Mouse (Mus musculus) cerebellum, adult 2 months (tissue): ENCODE results near the gene Zfp536. TPM values are rescaled to one million over a fixed set of nuclear protein-coding genes. Genes with fewer than 3 reads are reported as not detected.

Experiments used
- DNase-seq, 2 experiments: peaks; one replicate each; pipeline ENCODE4 v3.0.0; 2021
- H3K27ac ChIP-seq: fragments of 200-500 bp; 2 replicates; pipeline ENCODE4 v1.5.1; 2012; ENCODE audit warnings: low read length, control low read depth, inconsistent platforms; ENCODE audit not compliant: insufficient read depth
- H3K27me3 ChIP-seq: fragments of 200-500 bp; 2 replicates; pipeline ENCODE4 v1.6.1; 2012; ENCODE audit warnings: inconsistent platforms, mild to moderate bottlenecking, low read length, moderate library complexity; ENCODE audit not compliant: control insufficient read depth, insufficient read depth
- H3K4me1 ChIP-seq: fragments of 200-500 bp; 2 replicates; pipeline ENCODE4 v1.6.1; 2011; ENCODE audit warnings: low read length; ENCODE audit not compliant: control insufficient read depth, insufficient read depth
- H3K4me3 ChIP-seq: fragments of 200-500 bp; replicated peaks from 2 replicates; pipeline ENCODE3; 2011; ENCODE audit warnings: mild to moderate bottlenecking, low read depth, low read length, control low read depth; ENCODE audit not compliant: insufficient read depth
- CTCF ChIP-seq: fragments of 200-500 bp; IDR thresholded peaks from 2 replicates; pipeline ENCODE4 v1.5.1; 2011; ENCODE audit warnings: low read depth, mild to moderate bottlenecking, control low read depth, low read length, moderate library complexity, borderline replicate concordance; ENCODE audit not compliant: insufficient read depth
- POLR2A ChIP-seq: fragments of 200-500 bp; IDR thresholded peaks from 2 replicates; pipeline ENCODE4 v1.6.1; 2011; ENCODE audit warnings: low read length, control low read depth, borderline replicate concordance; ENCODE audit not compliant: insufficient read depth
- WGBS: fragments of 180-500 bp; shearing (Covaris S2); methylation state at CpG from one replicate; pipeline ENCODE4 v1.1.7; 2018; 5-methylcytosine and 5-hydroxymethylcytosine counted together
- polyA plus RNA-seq: library from polyadenylated mRNA; depleted of rRNA; stranded (reverse); fragments of >200 nt; gene quantifications from 2 replicates; pipeline ENCODE4 v1.2.3, GENCODE M21; 2012

Gene Zfp536
- polyA plus RNA-seq, 1 experiment, result 38.5 TPM

- DNase-seq, result no peak
These were observed 221.1 kb downstream of the Zfp536 start for GRCm38 (mm10) chr7:37552384-37552783.

DNA sequence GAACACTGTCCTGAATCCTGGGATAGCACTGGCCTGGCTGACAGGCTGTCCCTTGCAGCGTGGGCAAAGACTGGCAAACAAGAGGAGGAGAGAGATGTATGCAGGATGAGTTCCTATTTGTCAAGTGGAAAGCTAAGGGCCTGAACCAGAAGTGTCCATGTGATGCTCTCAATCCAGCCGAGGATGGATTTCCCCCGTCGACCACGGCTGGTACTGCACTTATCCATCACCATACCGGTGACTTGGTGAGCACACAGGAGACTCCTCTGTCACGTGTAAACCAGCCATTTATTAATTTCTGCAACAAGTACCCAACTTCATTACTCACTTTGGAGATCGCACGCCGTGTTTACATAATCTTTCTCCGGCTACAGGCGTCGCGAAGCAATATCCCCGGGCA, 224.6 kb downstream of the Zfp536 start:
- Histone ChIP-seq H3K4me1 (no peaks in the 10 kb centered on the region), H3K27me3 (no peaks in the 10 kb centered on the region), H3K4me3 (no peak overlapping the region), H3K27ac (no peak overlapping the region)
- WGBS, result 83% methylated on average over 15 of the region's 15 CpGs
- peak; percentile 28; the same call in 1 of the 2 replicates for TF ChIP-seq CTCF
- TF ChIP-seq POLR2A, result no peak
- DNase-seq, result no peak

More at GRCm38 (mm10) chr7:37552384-37552783, 221.1 kb downstream of the Zfp536 start:
- peaks cover 4% of the 10 kb centered on the region; the same call in 1 of the 2 replicates for H3K4me1 ChIP-seq
- TF ChIP-seq CTCF (no peak), POLR2A (no peak)
- 80% methylated on average over 3 of the region's 3 CpGs for WGBS
- H3K27me3 ChIP-seq, result no peaks in the 10 kb centered on the region
- H3K27ac ChIP-seq, result no peak overlapping the region
- H3K4me3 ChIP-seq, result no peak overlapping the region

DNA sequence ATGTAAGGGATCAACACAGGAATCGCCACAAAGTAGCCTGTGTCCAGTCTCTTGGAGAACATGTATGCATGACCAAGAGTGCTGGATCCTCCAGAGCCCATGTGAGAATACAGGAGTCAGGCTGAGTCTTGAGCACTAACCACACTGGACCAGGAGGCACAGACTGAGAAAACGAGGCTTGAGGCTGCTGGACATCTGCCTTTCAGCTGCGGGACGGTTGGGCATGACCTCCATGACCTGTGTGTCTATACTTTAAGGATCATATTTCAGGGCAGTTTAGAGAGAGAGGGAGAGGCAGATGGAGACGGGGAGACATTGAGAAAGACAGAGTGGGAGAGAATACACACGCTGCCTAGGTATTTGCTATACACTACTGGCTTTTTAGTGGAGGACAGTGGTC, 229.4 kb downstream of the Zfp536 start:
- no peaks in the 10 kb centered on the region for H3K27me3 ChIP-seq
- H3K27ac ChIP-seq, result no peak overlapping the region
- WGBS, result 52% methylated on average over 6 of the region's 6 CpGs
- no peak overlapping the region for H3K4me3 ChIP-seq
- no peaks in the 10 kb centered on the region for H3K4me1 ChIP-seq
- TF ChIP-seq CTCF (no peak), POLR2A (no peak)
- DNase-seq, result no peak

- H3K4me3 ChIP-seq, result no peak overlapping the region
- WGBS, result 77% methylated on average over 7 of the region's 7 CpGs
- H3K27me3 ChIP-seq, result no peaks in the 10 kb centered on the region
- TF ChIP-seq CTCF (no peak), POLR2A (no peak)
- H3K4me1 ChIP-seq, result no peaks in the 10 kb centered on the region
- no peak for DNase-seq
- H3K27ac ChIP-seq, result no peak overlapping the region
These were observed 230.5 kb downstream of the Zfp536 start for GRCm38 (mm10) chr7:37542951-37543350.

GRCm38 (mm10) chr7:37531166-37531565, 242.3 kb downstream of the Zfp536 start:
- H3K4me3 ChIP-seq, result no peak overlapping the region
- no peaks in the 10 kb centered on the region for H3K27me3 ChIP-seq
- H3K4me1 ChIP-seq, result peaks cover 21% of the 10 kb centered on the region
- 91% methylated on average over 2 of the region's 2 CpGs for WGBS
- H3K27ac ChIP-seq, result no peak overlapping the region
- no peak for TF ChIP-seq POLR2A
- no peak for DNase-seq

DNA sequence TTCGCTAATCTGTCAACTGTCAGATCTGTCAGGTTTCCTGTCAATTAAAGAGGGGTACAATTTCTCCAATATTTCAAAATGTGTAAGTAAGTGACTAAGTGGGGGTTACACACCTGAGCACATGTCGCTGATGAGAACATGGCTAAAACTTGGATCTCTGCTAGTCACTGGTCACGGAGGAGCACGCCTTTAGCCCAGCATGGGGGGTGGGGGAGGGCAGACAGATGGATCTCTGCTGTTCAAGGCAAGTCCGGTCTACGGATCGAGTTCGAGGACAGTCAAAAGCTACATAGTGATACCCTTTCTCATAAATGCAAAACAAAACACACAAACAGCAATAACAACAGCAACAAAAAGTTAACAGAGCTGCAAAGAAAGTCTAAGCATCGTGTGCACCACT, 245.1 kb downstream of the Zfp536 start:
- peak in 1 of 2 experiments; percentile 34 for DNase-seq
- H3K27ac ChIP-seq, result no peak overlapping the region
- peaks cover 15% of the 10 kb centered on the region for H3K4me1 ChIP-seq
- no peak for TF ChIP-seq POLR2A
- TF ChIP-seq CTCF, result no peak
- H3K27me3 ChIP-seq, result no peaks in the 10 kb centered on the region
- WGBS, result 46% methylated on average over 9 of the region's 9 CpGs
- no peak overlapping the region for H3K4me3 ChIP-seq

DNA sequence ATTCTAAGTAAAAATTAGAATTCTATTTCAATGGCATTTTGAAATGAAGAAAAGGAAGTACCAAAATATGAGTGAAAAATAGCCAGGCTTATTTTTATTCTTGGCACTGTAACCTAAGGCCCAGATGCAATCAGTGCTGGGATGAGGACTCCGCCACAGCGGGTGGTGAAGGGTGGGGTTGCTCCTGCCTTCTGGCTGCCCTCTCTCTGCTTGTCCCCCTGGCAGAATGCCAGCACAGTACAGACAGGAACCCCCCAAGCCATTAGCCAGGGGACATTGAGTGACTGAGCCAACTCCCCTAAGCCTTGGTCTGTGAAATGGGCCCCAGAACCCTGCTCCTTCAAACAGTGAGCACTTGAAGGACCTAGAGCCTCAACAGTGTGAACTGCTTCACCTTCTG, 245.6 kb downstream of the Zfp536 start:
- Histone ChIP-seq H3K4me3 (no peak overlapping the region), H3K27ac (no peak overlapping the region), H3K4me1 (peaks cover 15% of the 10 kb centered on the region), H3K27me3 (no peaks in the 10 kb centered on the region)
- WGBS, result 26% methylated on average over 2 of the region's 2 CpGs
- TF ChIP-seq CTCF (no peak), POLR2A (no peak)
- peak; percentile 77 to 83 for DNase-seq

DNA sequence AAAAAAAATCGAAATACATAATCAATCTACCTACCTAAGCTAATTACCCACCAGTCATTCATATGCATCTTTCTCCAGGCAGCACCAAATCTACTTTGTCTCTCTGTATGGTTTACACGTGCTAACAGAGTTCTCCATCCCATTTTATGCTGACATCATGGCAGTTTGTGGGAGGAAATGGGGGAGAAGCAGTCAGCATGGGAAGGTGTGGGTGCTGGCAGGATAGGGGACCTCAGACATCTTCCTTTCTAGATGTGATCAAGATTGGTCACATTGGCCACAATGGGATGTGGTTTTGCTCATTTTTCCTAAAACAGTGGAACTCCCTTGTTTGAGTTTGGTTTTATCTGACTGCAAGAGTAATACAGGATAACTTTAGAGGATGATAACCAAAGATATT, 252.0 kb downstream of the Zfp536 start:
- Histone ChIP-seq H3K4me3 (no peak overlapping the region), H3K4me1 (peaks cover 8% of the 10 kb centered on the region; the same call in 1 of the 2 replicates), H3K27ac (no peak overlapping the region), H3K27me3 (no peaks in the 10 kb centered on the region)
- no peak for DNase-seq
- 86% methylated on average over 2 of the region's 2 CpGs for WGBS
- TF ChIP-seq POLR2A (no peak), CTCF (no peak)
